Mouse (Mus musculus) stomach, embryonic 15.5 days (tissue): ENCODE measurements around the gene Fbxo17. TPM values are rescaled to one million over a fixed set of nuclear protein-coding genes. Genes with fewer than 3 reads are reported as not detected.
A peak's percentile ranks its signal among the peaks of the same experiment; 100 is the strongest.
"Not testable (repeated sequence)": the region's sequence is repeated elsewhere in the genome, so short reads cannot be mapped to it uniquely, and the experiment has no call there.

Experiments
- ATAC-seq: fragments of 200-750 bp; cut with Nextera tagmentation; 2 replicates; pipeline ENCODE4 v1.8.0; 2017; ENCODE audit warnings: low read depth, moderate number of reproducible peaks, moderate TSS enrichment; ENCODE audit not compliant: insufficient read depth, low FRiP score
- H3K27ac ChIP-seq: fragments of 300-500 bp; sonication (generic); 2 replicates; pipeline ENCODE4 v1.5.1; 2015; ENCODE audit warnings: mild to moderate bottlenecking, inconsistent platforms
- H3K27me3 ChIP-seq: fragments of 300-500 bp; sonication (generic); replicated peaks from 2 replicates; pipeline ENCODE4 v1.6.1; 2015; ENCODE audit warnings: inconsistent platforms
- H3K36me3 ChIP-seq: fragments of 300-500 bp; sonication (generic); 2 replicates; pipeline ENCODE4 v1.6.1; 2015; ENCODE audit warnings: inconsistent platforms
- H3K4me1 ChIP-seq: fragments of 300-500 bp; sonication (generic); 2 replicates; pipeline ENCODE4 v1.6.1; 2015; ENCODE audit warnings: inconsistent platforms
- H3K4me2 ChIP-seq: fragments of 300-500 bp; sonication (generic); 2 replicates; pipeline ENCODE4 v1.6.1; 2015; ENCODE audit warnings: mild to moderate bottlenecking, inconsistent platforms
- H3K4me3 ChIP-seq: fragments of 300-500 bp; sonication (generic); replicated peaks from 2 replicates; pipeline ENCODE4 v1.5.1; 2015; ENCODE audit warnings: inconsistent platforms
- H3K9ac ChIP-seq: fragments of 300-500 bp; sonication (generic); 2 replicates; pipeline ENCODE4 v1.6.1; 2015; ENCODE audit warnings: inconsistent platforms
- H3K9me3 ChIP-seq: fragments of 300-500 bp; sonication (generic); 2 replicates; pipeline ENCODE4 v1.6.1; 2016; ENCODE audit warnings: inconsistent platforms
- WGBS: fragments of 180-500 bp; shearing (Covaris S2); methylation state at CpG from one replicate; pipeline ENCODE4 v1.1.7; 2015; 5-methylcytosine and 5-hydroxymethylcytosine counted together
- polyA plus RNA-seq: library from polyadenylated mRNA; unstranded; fragments of >200 nt; fragmentation: Nextera tagmentation; extraction: Ambion mirVana; gene quantifications from 2 replicates; pipeline ENCODE4 v1.2.1, GENCODE M21; 2015

Fbxo17 gene
- polyA plus RNA-seq, 1 experiment from 2014 or later, result 8.0 TPM

DNA sequence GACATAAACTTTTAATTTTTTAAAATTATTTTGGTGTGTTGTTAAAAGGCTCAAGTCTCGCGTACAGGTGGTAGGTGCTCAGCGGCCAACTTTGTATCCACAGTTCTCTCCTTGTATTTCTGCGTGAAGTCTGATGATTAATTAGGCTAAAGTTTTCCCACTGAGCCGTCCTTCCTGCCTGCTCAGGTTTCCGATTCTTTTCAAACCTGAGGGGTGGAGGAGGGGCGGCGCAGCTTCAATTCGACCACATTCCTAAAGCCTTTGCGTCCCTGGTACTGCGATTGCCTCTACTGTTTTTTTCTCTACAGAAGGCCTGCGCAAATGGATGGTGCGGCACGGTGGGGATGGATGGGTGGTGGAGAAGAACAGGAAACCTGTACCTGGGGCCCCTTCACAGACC is 22.2 kb upstream of the Fbxo17 start:
- WGBS, result 8% methylated on average over 14 of the region's 14 CpGs
- Histone ChIP-seq H3K27me3 (peaks cover 4% of the 10 kb centered on the region), H3K4me2 (peak overlapping the region; percentile 96), H3K4me3 (no peak overlapping the region), H3K4me1 (0 out of 2 replicates have a peak, but pooled peaks cover 4% of the 10 kb centered on the region), H3K9me3 (no peaks in the 10 kb centered on the region), H3K9ac (no peak overlapping the region), H3K27ac (peak overlapping the region; percentile 16; the same call in 1 of the 2 replicates), H3K36me3 (no peaks in the 10 kb centered on the region)
- ATAC-seq, result no peak

DNA sequence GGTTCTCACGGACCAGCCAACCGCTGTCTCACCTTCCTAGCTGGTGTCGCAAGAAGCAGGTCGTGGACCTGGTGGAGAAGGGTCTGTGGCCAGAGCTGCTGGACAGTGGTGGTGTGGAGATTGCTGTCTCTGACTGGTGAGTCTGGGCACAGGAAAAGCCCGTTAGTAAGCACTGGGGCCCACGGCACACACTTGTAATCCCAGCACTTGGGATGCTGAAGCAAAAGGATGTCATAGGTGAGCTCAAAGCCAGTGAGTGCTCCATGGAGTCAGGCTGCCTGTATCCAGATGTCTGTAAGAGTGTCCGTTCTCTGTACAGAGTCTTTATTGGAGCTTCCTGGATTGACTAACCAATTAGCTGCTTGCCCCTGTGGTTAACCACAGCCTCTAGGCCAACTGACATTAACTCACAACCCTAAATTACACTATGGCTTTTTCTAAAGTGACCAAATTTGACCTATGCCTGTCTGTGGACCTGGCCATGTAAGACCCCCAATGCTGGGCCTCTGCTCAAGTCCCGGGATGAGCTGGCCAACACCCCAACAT is 21.6 kb upstream of the Fbxo17 start:
- no peak for ATAC-seq
- Histone ChIP-seq H3K9me3 (no peaks in the 10 kb centered on the region), H3K4me2 (no peak overlapping the region), H3K36me3 (no peaks in the 10 kb centered on the region), H3K4me3 (no peak overlapping the region), H3K4me1 (0 out of 2 replicates have a peak, but pooled peaks cover 4% of the 10 kb centered on the region), H3K27ac (no peak overlapping the region), H3K9ac (no peak overlapping the region), H3K27me3 (peaks cover 4% of the 10 kb centered on the region)
- WGBS, result 50% methylated on average over 8 of the region's 8 CpGs

- Histone ChIP-seq H3K4me1 (0 out of 2 replicates have a peak, but pooled peaks cover 4% of the 10 kb centered on the region), H3K4me3 (no peak overlapping the region), H3K36me3 (no peaks in the 10 kb centered on the region), H3K4me2 (no peak overlapping the region), H3K9ac (no peak overlapping the region), H3K9me3 (no peaks in the 10 kb centered on the region), H3K27ac (no peak overlapping the region), H3K27me3 (peaks cover 4% of the 10 kb centered on the region)
- ATAC-seq, result no peak
- whole genome bisulfite sequencing, result 75% methylated on average over 11 of the region's 11 CpGs
These were observed 19.3 kb upstream of the Fbxo17 start for GRCm38 (mm10) chr7:28697277-28697676.

DNA sequence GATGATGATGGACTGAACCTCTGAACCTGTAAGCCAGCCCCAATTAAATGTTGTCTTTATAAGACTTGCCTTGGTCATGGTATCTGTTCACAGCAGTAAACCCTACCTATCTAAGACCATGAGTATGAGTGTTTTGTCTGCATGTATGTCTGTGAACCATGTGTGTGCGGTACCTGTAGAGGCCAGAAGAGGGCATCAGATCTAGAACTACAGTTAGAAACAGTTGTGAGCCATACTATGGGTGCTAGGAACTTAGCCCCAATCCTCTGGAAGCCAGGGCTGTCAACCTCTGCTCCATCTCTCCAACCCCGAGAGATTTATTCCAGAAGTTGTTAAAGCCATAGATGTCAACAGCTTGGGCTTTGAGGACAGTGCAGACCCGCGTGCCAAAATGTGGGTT is 16.3 kb upstream of the Fbxo17 start:
- H3K9ac ChIP-seq, result no peak overlapping the region
- no peaks in the 10 kb centered on the region for H3K27me3 ChIP-seq
- no peak for ATAC-seq
- H3K9me3 ChIP-seq, result no peaks in the 10 kb centered on the region
- WGBS, result 88% methylated on average over 4 of the region's 4 CpGs
- H3K4me3 ChIP-seq, result no peak overlapping the region
- H3K36me3 ChIP-seq, result no peaks in the 10 kb centered on the region
- no peak overlapping the region for H3K4me2 ChIP-seq
- no peaks in the 10 kb centered on the region for H3K4me1 ChIP-seq
- no peak overlapping the region for H3K27ac ChIP-seq

GRCm38 (mm10) chr7:28701306-28701705 is 15.3 kb upstream of the Fbxo17 start:
- not testable (repeated sequence) for H3K4me1 ChIP-seq, H3K36me3 ChIP-seq, H3K4me2 ChIP-seq, H3K27me3 ChIP-seq, ATAC-seq, H3K4me3 ChIP-seq, H3K27ac ChIP-seq, H3K9me3 ChIP-seq, H3K9ac ChIP-seq
- 95% methylated on average over 12 of the region's 12 CpGs for WGBS

DNA sequence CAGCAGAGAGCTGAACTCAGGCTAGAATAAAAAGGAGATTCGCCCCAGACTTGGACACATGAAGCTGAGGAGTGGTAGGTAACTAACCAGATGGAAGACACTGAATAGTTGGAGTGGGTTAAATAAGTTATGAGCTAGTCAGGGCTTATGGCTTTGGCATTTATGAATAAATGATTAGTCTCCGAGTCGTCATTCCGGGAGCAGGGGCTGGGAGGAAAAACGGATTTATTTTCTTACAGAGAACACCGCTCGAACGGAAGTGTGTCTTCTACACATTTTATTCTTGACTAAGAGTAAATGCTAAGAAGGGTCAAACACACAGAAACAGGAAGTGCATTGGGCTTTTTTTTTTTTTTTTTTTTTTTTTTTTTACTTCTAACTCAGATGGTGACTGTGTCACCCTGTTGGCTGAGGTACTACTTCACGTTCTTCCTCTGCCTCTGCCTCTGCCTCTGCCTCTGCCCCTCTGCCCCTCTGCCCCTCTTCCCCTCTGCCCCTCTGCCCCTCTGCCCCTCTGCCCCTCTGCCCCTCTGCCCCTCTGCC is 13.9 kb upstream of the Fbxo17 start:
- no peaks in the 10 kb centered on the region for H3K27me3 ChIP-seq
- H3K4me3 ChIP-seq, result no peak overlapping the region
- no peak overlapping the region for H3K9ac ChIP-seq
- no peak overlapping the region for H3K27ac ChIP-seq
- WGBS, result 46% methylated on average over 9 of the region's 9 CpGs
- H3K4me2 ChIP-seq, result no peak overlapping the region
- no peak for ATAC-seq
- H3K36me3 ChIP-seq, result no peaks in the 10 kb centered on the region
- H3K4me1 ChIP-seq, result no peaks in the 10 kb centered on the region
- H3K9me3 ChIP-seq, result no peaks in the 10 kb centered on the region

DNA sequence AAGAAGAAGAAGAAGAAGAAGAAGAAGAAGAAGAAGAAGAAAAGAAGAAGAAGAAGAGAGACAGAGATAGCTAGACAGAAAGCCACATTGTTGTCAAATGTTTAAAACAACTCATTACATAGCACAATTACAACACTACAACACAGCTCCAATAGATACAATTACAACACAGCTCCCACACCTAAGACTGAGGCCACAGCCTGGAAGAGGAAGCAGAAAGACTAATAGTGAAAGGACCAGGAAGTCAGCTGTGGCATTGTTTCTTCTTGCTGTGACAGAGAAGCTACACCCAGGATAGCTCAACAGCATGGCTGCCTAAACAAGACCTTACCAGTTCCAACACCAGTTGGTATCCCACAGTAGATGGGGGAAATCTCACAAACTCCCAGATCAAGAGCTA is 7.2 kb upstream of the Fbxo17 start:
- Histone ChIP-seq H3K36me3 (no peaks in the 10 kb centered on the region), H3K27ac (no peak overlapping the region), H3K27me3 (no peaks in the 10 kb centered on the region), H3K9me3 (no peaks in the 10 kb centered on the region), H3K4me3 (no peak overlapping the region), H3K4me2 (no peak overlapping the region), H3K4me1 (no peaks in the 10 kb centered on the region), H3K9ac (no peak overlapping the region)
- ATAC-seq, result no peak

DNA sequence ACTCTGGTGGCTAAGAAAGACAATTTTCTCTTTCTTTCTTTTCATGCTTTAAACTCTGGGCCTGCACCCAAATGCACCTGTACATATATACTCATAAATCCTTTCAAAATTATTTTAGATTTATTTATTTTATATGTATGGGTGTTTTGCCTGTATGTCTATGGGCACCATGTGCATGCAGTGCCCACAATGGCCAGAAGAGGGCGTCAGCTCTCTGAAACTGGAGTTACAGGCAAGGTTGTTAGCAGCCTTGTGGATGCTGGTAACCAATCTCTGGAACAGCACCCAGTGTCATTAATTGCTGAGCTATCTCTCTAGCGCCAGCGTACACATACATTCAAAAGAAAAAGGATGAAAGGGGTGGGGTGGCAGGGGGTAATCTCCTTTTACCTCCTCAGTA is 5.6 kb upstream of the Fbxo17 start:
- H3K4me3 ChIP-seq, result no peak overlapping the region
- no peak overlapping the region for H3K4me2 ChIP-seq
- H3K27ac ChIP-seq, result no peak overlapping the region
- H3K27me3 ChIP-seq, result no peaks in the 10 kb centered on the region
- no peaks in the 10 kb centered on the region for H3K9me3 ChIP-seq
- 67% methylated on average over 3 of the region's 3 CpGs for WGBS
- no peak overlapping the region for H3K9ac ChIP-seq
- no peaks in the 10 kb centered on the region for H3K36me3 ChIP-seq
- no peak for ATAC-seq
- no peaks in the 10 kb centered on the region for H3K4me1 ChIP-seq

- no peak for ATAC-seq
- H3K4me1 ChIP-seq, result peaks cover 4% of the 10 kb centered on the region; the same call in 1 of the 2 replicates
- no peak overlapping the region for H3K9ac ChIP-seq
- no peaks in the 10 kb centered on the region for H3K9me3 ChIP-seq
- no peaks in the 10 kb centered on the region for H3K27me3 ChIP-seq
- H3K4me2 ChIP-seq, result no peak overlapping the region
- WGBS, result 73% methylated on average over 5 of the region's 5 CpGs
- no peak overlapping the region for H3K4me3 ChIP-seq
- no peaks in the 10 kb centered on the region for H3K36me3 ChIP-seq
- H3K27ac ChIP-seq, result no peak overlapping the region
These were observed 1.9 kb upstream of the Fbxo17 start for GRCm38 (mm10) chr7:28714667-28715066.

DNA sequence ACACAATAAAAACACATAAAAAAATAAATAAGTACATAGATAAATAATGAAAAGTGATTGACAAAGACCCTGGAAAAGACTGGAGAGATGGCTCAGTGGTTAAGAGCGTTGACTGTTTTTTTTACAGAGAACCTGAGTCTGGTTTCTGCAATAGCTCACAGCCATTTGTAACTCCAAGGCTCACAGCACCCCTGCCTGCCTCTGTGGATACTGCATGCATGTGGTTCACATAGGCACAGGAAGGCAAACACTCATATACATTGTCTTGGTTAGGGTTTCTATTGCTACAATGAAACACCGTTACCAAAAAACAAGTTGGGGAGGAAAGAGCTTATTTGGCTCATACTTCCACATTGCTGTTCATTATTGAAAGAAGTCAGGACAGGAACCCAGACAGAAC is 1.0 kb upstream of the Fbxo17 start:
- WGBS, result 96% methylated on average over 2 of the region's 2 CpGs
- no peak for ATAC-seq
- H3K27me3 ChIP-seq, result no peaks in the 10 kb centered on the region
- no peak overlapping the region for H3K27ac ChIP-seq
- H3K4me1 ChIP-seq, result peaks cover 4% of the 10 kb centered on the region; the same call in 1 of the 2 replicates
- no peaks in the 10 kb centered on the region for H3K9me3 ChIP-seq
- H3K9ac ChIP-seq, result no peak overlapping the region
- H3K36me3 ChIP-seq, result no peaks in the 10 kb centered on the region
- H3K4me3 ChIP-seq, result no peak overlapping the region
- H3K4me2 ChIP-seq, result no peak overlapping the region

- H3K4me3 ChIP-seq, result no peak overlapping the region
- no peak for ATAC-seq
- H3K9ac ChIP-seq, result no peak overlapping the region
- no peaks in the 10 kb centered on the region for H3K27me3 ChIP-seq
- WGBS, result 59% methylated on average over 10 of the region's 10 CpGs
- peaks cover 4% of the 10 kb centered on the region; the same call in 1 of the 2 replicates for H3K4me1 ChIP-seq
- no peak overlapping the region for H3K27ac ChIP-seq
- H3K36me3 ChIP-seq, result no peaks in the 10 kb centered on the region
- H3K4me2 ChIP-seq, result peak overlapping the region; percentile 77
- no peaks in the 10 kb centered on the region for H3K9me3 ChIP-seq
These were observed 1.1 kb downstream of the Fbxo17 start for GRCm38 (mm10) chr7:28717726-28718125.

- no peak for ATAC-seq
- 41% methylated on average over 4 of the region's 4 CpGs for WGBS
- H3K27ac ChIP-seq, result no peak overlapping the region
- no peaks in the 10 kb centered on the region for H3K27me3 ChIP-seq
- H3K4me1 ChIP-seq, result peaks cover 4% of the 10 kb centered on the region; the same call in 1 of the 2 replicates
- H3K9me3 ChIP-seq, result no peaks in the 10 kb centered on the region
- H3K4me2 ChIP-seq, result no peak overlapping the region
- H3K4me3 ChIP-seq, result no peak overlapping the region
- no peaks in the 10 kb centered on the region for H3K36me3 ChIP-seq
- no peak overlapping the region for H3K9ac ChIP-seq
These were observed 2.6 kb downstream of the Fbxo17 start for GRCm38 (mm10) chr7:28719159-28719558.

DNA sequence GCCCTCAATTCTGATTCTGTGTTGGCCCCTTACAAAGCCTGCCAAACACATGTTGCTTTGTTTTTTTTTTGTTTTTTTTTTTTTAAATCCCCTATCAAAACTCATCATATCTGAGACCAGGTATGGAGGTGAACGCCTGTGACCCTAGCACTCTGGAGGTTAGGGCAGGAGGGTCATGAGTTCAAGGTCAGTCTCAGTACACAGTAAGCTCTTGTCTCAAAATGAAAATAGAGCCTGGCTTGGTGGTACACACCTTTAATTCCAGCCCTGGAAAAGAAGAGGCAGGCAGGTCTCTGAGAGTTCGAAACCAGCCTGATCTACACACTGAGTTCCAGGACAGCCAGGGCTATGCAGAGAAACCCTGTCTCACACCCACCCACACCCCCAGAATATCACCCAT is 3.0 kb downstream of the Fbxo17 start:
- H3K4me2 ChIP-seq, result no peak overlapping the region
- WGBS, result 67% methylated on average over 2 of the region's 2 CpGs
- no peaks in the 10 kb centered on the region for H3K36me3 ChIP-seq

More for the DNA sequence above, 3.0 kb downstream of the Fbxo17 start:
- ATAC-seq, result no peak
- peaks cover 4% of the 10 kb centered on the region; the same call in 1 of the 2 replicates for H3K4me1 ChIP-seq
- H3K9ac ChIP-seq, result no peak overlapping the region
- H3K9me3 ChIP-seq, result no peaks in the 10 kb centered on the region
- no peak overlapping the region for H3K4me3 ChIP-seq
- no peak overlapping the region for H3K27ac ChIP-seq
- H3K27me3 ChIP-seq, result no peaks in the 10 kb centered on the region
